Mouse (Mus musculus) monocyte, adult 5-6 weeks (primary cell): Measurements from ENCODE around the gene Espn. TPM values are rescaled to one million over a fixed set of nuclear protein-coding genes. Genes with fewer than 3 reads are reported as not detected.
A peak's percentile ranks its signal among the peaks of the same experiment; 100 is the strongest.

ENCODE experiments used
- ATAC-seq: fragments of 153-309, 156-312 bp; replicated peaks from 2 replicates; pipeline ENCODE4 v1.8.0; 2017; ENCODE audit warnings: mild to moderate bottlenecking; ENCODE audit not compliant: low TSS enrichment, insufficient number of reproducible peaks, severe bottlenecking, poor library complexity, low FRiP score
- total RNA-seq: library from RNA; stranded (forward); fragments of 200-1000, 200-491, 200-594 nt; gene quantifications from 3 replicates; pipeline ENCODE4 v1.2.3, GENCODE M21; 2017

Espn gene
- total RNA-seq, result 0.53 to 2.0 TPM (median 0.78 TPM) in 3 replicates

- ATAC-seq, result no peak
Measured at GRCm38 (mm10) chr4:152151966-152152544, at the start of gene Espn. Gene Espn (minus strand): TSS chr4:152152371.

- ATAC-seq, result no peak
Measured at GRCm38 (mm10) chr4:152201492-152201891, 49.3 kb upstream of the Espn start.

- ATAC-seq, result peak; percentile 32; the same call in 1 of the 2 replicates
Measured at GRCm38 (mm10) chr4:152199617-152200016, 47.4 kb upstream of the Espn start.

- no peak for ATAC-seq
Measured at GRCm38 (mm10) chr4:152197545-152197944, 45.4 kb upstream of the Espn start.

GRCm38 (mm10) chr4:152196276-152196675 is 44.1 kb upstream of the Espn start:
- no peak for ATAC-seq

- ATAC-seq, result no peak
Measured at GRCm38 (mm10) chr4:152194476-152195175, 42.5 kb upstream of the Espn start.

- ATAC-seq, result no peak
Measured at GRCm38 (mm10) chr4:152192569-152192968, 40.4 kb upstream of the Espn start.

- ATAC-seq, result no peak
Measured at GRCm38 (mm10) chr4:152190701-152191100, 38.5 kb upstream of the Espn start.

- peak; percentile 43 for ATAC-seq
Measured at GRCm38 (mm10) chr4:152190096-152190653, 38.0 kb upstream of the Espn start.

GRCm38 (mm10) chr4:152189691-152190090 is 37.5 kb upstream of the Espn start:
- ATAC-seq, result no peak

GRCm38 (mm10) chr4:152189071-152189470 is 36.9 kb upstream of the Espn start:
- ATAC-seq, result no peak

- no peak for ATAC-seq
Measured at GRCm38 (mm10) chr4:152188651-152189050, 36.5 kb upstream of the Espn start.

- ATAC-seq, result no peak
Measured at GRCm38 (mm10) chr4:152187142-152187541, 35.0 kb upstream of the Espn start.

- ATAC-seq, result 0 out of 2 replicates have a peak, but pooled peaks have one; percentile 34
Measured at GRCm38 (mm10) chr4:152186205-152187082, 34.3 kb upstream of the Espn start.

- 0 out of 2 replicates have a peak, but pooled peaks have one; percentile 25 for ATAC-seq
Measured at GRCm38 (mm10) chr4:152185510-152186204, 33.5 kb upstream of the Espn start.

- ATAC-seq, result no peak
Measured at GRCm38 (mm10) chr4:152185137-152185509, 33.0 kb upstream of the Espn start.

GRCm38 (mm10) chr4:152184353-152185035 is 32.3 kb upstream of the Espn start:
- no peak for ATAC-seq

- ATAC-seq, result no peak
Measured at GRCm38 (mm10) chr4:152182205-152182604, 30.0 kb upstream of the Espn start.
